Mouse (Mus musculus): Measurements from ENCODE around the gene Mylk2. TPM values are rescaled to one million over a fixed set of nuclear protein-coding genes. Genes with fewer than 3 reads are reported as not detected.
A peak's percentile ranks its signal among the peaks of the same experiment; 100 is the strongest.

The Mylk2 gene
- total and polyA plus RNA-seq, 3 experiments = 0.47 to 2.4 (median 1.3) TPM

GRCm38 (mm10) chr2:152931456-152932160 lies 20.5 kb downstream of the Mylk2 start:
- dilution Hi-C loops (cut with MboI; ENCODE audit: extremely low pct_ligation_motif_present, extremely low pct_unique_long_range_greater_than_20kb, low sequenced_read_pairs) (no loop called here), in situ Hi-C loops (cut with MboI; ENCODE audit: low pct_ligation_motif_present, low pct_unique_long_range_greater_than_20kb, low sequenced_read_pairs) (no loop called here)
- H3K4me3 ChIP-seq (replicated peaks in 1 of 3; ENCODE audit: low read depth in 2 of 3, low read length in 2 of 3, poor library complexity in 1 of 3) = peak overlapping the region; percentile 12 to 57 (median 46)
- no peak overlapping the region for H3K4me2 ChIP-seq (ENCODE audit: insufficient read depth, low read depth, poor library complexity, severe bottlenecking)
- no peaks in the 10 kb centered on the region for H3K36me3 ChIP-seq (replicated peaks in 1 of 2; ENCODE audit: control insufficient read depth in 1 of 2, insufficient read depth in 1 of 2, low read length in 1 of 2)
- H3K9me3 ChIP-seq (replicated peaks; ENCODE audit: low read length) = no peaks in the 10 kb centered on the region
- no peak for DNase-seq (ENCODE audit: extremely low read depth)
- no peaks in the 10 kb centered on the region for H3K79me2 ChIP-seq (replicated peaks; ENCODE audit: control insufficient read depth, extremely low read depth, insufficient read depth, poor library complexity, severe bottlenecking)
- peaks cover 11 to 72% of the 10 kb centered on the region in 2 experiments for H3K4me1 ChIP-seq (ENCODE audit: control insufficient read depth in 1 of 2, insufficient read depth in 2 of 2)
- H3K27ac ChIP-seq (ENCODE audit: insufficient read depth, low read depth) = no peak overlapping the region
- peaks cover 27% of the 10 kb centered on the region for H3K27me3 ChIP-seq (replicated peaks)
- no peak overlapping the region for H3K9ac ChIP-seq (ENCODE audit: insufficient read depth, low read depth)
- TF ChIP-seq MYC (IDR thresholded peaks at IDR 0.05; ENCODE audit: low read depth, low read length) = no peak
- no peak for TF ChIP-seq USF1 (IDR thresholded peaks at IDR 0.05; ENCODE audit: low read depth, low read length)
- no peak for TF ChIP-seq TBP (conservative IDR thresholded peaks at IDR 0.05; ENCODE audit: low read depth, low read length)
- TF ChIP-seq SIN3A (IDR thresholded peaks at IDR 0.05; ENCODE audit: low read length) = 0 out of 2 replicates have a peak, but pooled peaks have one; percentile 48
- TF ChIP-seq HCFC1 (IDR thresholded peaks at IDR 0.05; ENCODE audit: low read depth, low read length) = no peak
- no peak for TF ChIP-seq JUN (IDR thresholded peaks at IDR 0.05; ENCODE audit: insufficient read depth, low read depth, low read length)

GRCm38 (mm10) chr2:152933048-152933447 lies 21.9 kb downstream of the Mylk2 start, which contains the start of gene Foxs1:
Foxs1 (minus strand) TSS chr2:152933208.
- peaks cover 4 to 58% of the 10 kb centered on the region in 2 experiments for H3K4me1 ChIP-seq (ENCODE audit: control insufficient read depth in 1 of 2, insufficient read depth in 2 of 2)
- dilution Hi-C loops (cut with MboI; ENCODE audit: extremely low pct_ligation_motif_present, extremely low pct_unique_long_range_greater_than_20kb, low sequenced_read_pairs) (no loop called here), in situ Hi-C loops (cut with MboI; ENCODE audit: low pct_ligation_motif_present, low pct_unique_long_range_greater_than_20kb, low sequenced_read_pairs) (no loop called here)
- no peaks in the 10 kb centered on the region for H3K79me2 ChIP-seq (replicated peaks; ENCODE audit: control insufficient read depth, extremely low read depth, insufficient read depth, poor library complexity, severe bottlenecking)
- H3K27ac ChIP-seq (ENCODE audit: insufficient read depth, low read depth) = no peak within 1 kb of the TSS
- H3K36me3 ChIP-seq (replicated peaks in 1 of 2; ENCODE audit: control insufficient read depth in 1 of 2, insufficient read depth in 1 of 2, low read length in 1 of 2) = no peaks in the 10 kb centered on the region
- no peaks in the 10 kb centered on the region for H3K9me3 ChIP-seq (replicated peaks; ENCODE audit: low read length)
- peak; percentile 61 for DNase-seq (ENCODE audit: extremely low read depth)
- peak within 1 kb of the TSS in 2 of 3 experiments; percentile 46 to 57 for H3K4me3 ChIP-seq (replicated peaks in 1 of 3; ENCODE audit: low read depth in 2 of 3, low read length in 2 of 3, poor library complexity in 1 of 3)
- H3K4me2 ChIP-seq (ENCODE audit: insufficient read depth, low read depth, poor library complexity, severe bottlenecking) = peak within 1 kb of the TSS; percentile 13; the same call in 1 of the 2 replicates
- no peak within 1 kb of the TSS for H3K9ac ChIP-seq (ENCODE audit: insufficient read depth, low read depth)
- peaks cover 33% of the 10 kb centered on the region for H3K27me3 ChIP-seq (replicated peaks)
- TF ChIP-seq TBP (conservative IDR thresholded peaks at IDR 0.05; ENCODE audit: low read depth, low read length) = no peak
- TF ChIP-seq CTCF (conservative IDR thresholded peaks at IDR 0.05 in 1 of 2, IDR thresholded peaks at IDR 0.05 in 1 of 2; ENCODE audit: low read depth in 2 of 2, low read length in 2 of 2) = no peak
- TF ChIP-seq GABPA (IDR thresholded peaks at IDR 0.05; ENCODE audit: insufficient replicate concordance, low read depth, low read length) = no peak
- TF ChIP-seq USF1 (IDR thresholded peaks at IDR 0.05; ENCODE audit: low read depth, low read length) = no peak
- TF ChIP-seq JUND (conservative IDR thresholded peaks at IDR 0.05; ENCODE audit: low read depth, low read length) = no peak
- no peak for TF ChIP-seq ZMIZ1 (IDR thresholded peaks at IDR 0.05; ENCODE audit: low read depth, low read length)
- no peak for TF ChIP-seq NELFE (IDR thresholded peaks at IDR 0.05; ENCODE audit: low read depth, low read length)

GRCm38 (mm10) chr2:152933614-152934013 lies 22.5 kb downstream of the Mylk2 start:
- DNase-seq (ENCODE audit: extremely low read depth) = peak; percentile 87
- H3K9ac ChIP-seq (ENCODE audit: insufficient read depth, low read depth) = no peak overlapping the region
- dilution Hi-C loops (cut with MboI; ENCODE audit: extremely low pct_ligation_motif_present, extremely low pct_unique_long_range_greater_than_20kb, low sequenced_read_pairs) (no loop called here), in situ Hi-C loops (cut with MboI; ENCODE audit: low pct_ligation_motif_present, low pct_unique_long_range_greater_than_20kb, low sequenced_read_pairs) (no loop called here)
- H3K4me2 ChIP-seq (ENCODE audit: insufficient read depth, low read depth, poor library complexity, severe bottlenecking) = no peak overlapping the region; the same call in 1 of the 2 replicates
- peaks cover 4 to 53% of the 10 kb centered on the region in 2 experiments for H3K4me1 ChIP-seq (ENCODE audit: control insufficient read depth in 1 of 2, insufficient read depth in 2 of 2)
- H3K9me3 ChIP-seq (replicated peaks; ENCODE audit: low read length) = no peaks in the 10 kb centered on the region
- no peak overlapping the region for H3K4me3 ChIP-seq (replicated peaks in 1 of 3; ENCODE audit: low read depth in 2 of 3, low read length in 2 of 3, poor library complexity in 1 of 3)
- no peaks in the 10 kb centered on the region for H3K36me3 ChIP-seq (replicated peaks in 1 of 2; ENCODE audit: control insufficient read depth in 1 of 2, insufficient read depth in 1 of 2, low read length in 1 of 2)
- peaks cover 38% of the 10 kb centered on the region for H3K27me3 ChIP-seq (replicated peaks)
- no peak overlapping the region for H3K27ac ChIP-seq (ENCODE audit: insufficient read depth, low read depth)
- no peaks in the 10 kb centered on the region for H3K79me2 ChIP-seq (replicated peaks; ENCODE audit: control insufficient read depth, extremely low read depth, insufficient read depth, poor library complexity, severe bottlenecking)
- TF ChIP-seq CTCF (conservative IDR thresholded peaks at IDR 0.05 in 1 of 2, IDR thresholded peaks at IDR 0.05 in 1 of 2; ENCODE audit: low read depth in 2 of 2, low read length in 2 of 2) = peak; percentile 77 to 93
- peak; percentile 37; the same call in 1 of the 2 replicates for TF ChIP-seq CHD2 (IDR thresholded peaks at IDR 0.05; ENCODE audit: low read length)
- TF ChIP-seq USF2 (conservative IDR thresholded peaks at IDR 0.05; ENCODE audit: low read depth, low read length) = no peak
- TF ChIP-seq TBP (conservative IDR thresholded peaks at IDR 0.05; ENCODE audit: low read depth, low read length) = no peak
- no peak for TF ChIP-seq TCF12 (IDR thresholded peaks at IDR 0.05; ENCODE audit: low read depth, low read length)
- 0 out of 2 replicates have a peak, but pooled peaks have one; percentile 12 for TF ChIP-seq JUND (conservative IDR thresholded peaks at IDR 0.05; ENCODE audit: low read depth, low read length)
- no peak for TF ChIP-seq CHD1 (IDR thresholded peaks at IDR 0.05; ENCODE audit: low read depth, low read length)
- TF ChIP-seq E2F4 (IDR thresholded peaks at IDR 0.05; ENCODE audit: insufficient replicate concordance, low read depth, low read length) = no peak
- no peak for TF ChIP-seq USF1 (IDR thresholded peaks at IDR 0.05; ENCODE audit: low read depth, low read length)
- no peak for TF ChIP-seq ZNF384 (IDR thresholded peaks at IDR 0.05; ENCODE audit: low read depth, low read length)
- TF ChIP-seq ZC3H11A (IDR thresholded peaks at IDR 0.05; ENCODE audit: low read depth, low read length) = peak; percentile 40
- peak; percentile 92 for TF ChIP-seq SMC3 (IDR thresholded peaks at IDR 0.05; ENCODE audit: low read depth, low read length)
- TF ChIP-seq HCFC1 (IDR thresholded peaks at IDR 0.05; ENCODE audit: low read depth, low read length) = no peak
- TF ChIP-seq POLR2A (IDR thresholded peaks at IDR 0.05; ENCODE audit: low read depth, low read length) = no peak
- 0 out of 2 replicates have a peak, but pooled peaks have one; percentile 28 for TF ChIP-seq SIN3A (IDR thresholded peaks at IDR 0.05; ENCODE audit: low read length)
- TF ChIP-seq MYC (IDR thresholded peaks at IDR 0.05; ENCODE audit: low read depth, low read length) = no peak
- no peak for TF ChIP-seq JUN (IDR thresholded peaks at IDR 0.05; ENCODE audit: insufficient read depth, low read depth, low read length)
- TF ChIP-seq MAFK (IDR thresholded peaks at IDR 0.05; ENCODE audit: insufficient replicate concordance, low read length) = no peak
- 0 out of 2 replicates have a peak, but pooled peaks have one; percentile 22 for TF ChIP-seq KAT2A (IDR thresholded peaks at IDR 0.05; ENCODE audit: insufficient replicate concordance, low read length)
